Mouse (Mus musculus) liver, embryonic 11.5 days (tissue): ENCODE results near the gene Glra4. TPM values are rescaled to one million over a fixed set of nuclear protein-coding genes. Genes with fewer than 3 reads are reported as not detected.
A peak's percentile ranks its signal among the peaks of the same experiment; 100 is the strongest.
"Not testable (repeated sequence)": the region's sequence is repeated elsewhere in the genome, so short reads cannot be mapped to it uniquely, and the experiment has no call there.

ENCODE experiments used
- ATAC-seq: fragments of 200-750 bp; cut with Nextera tagmentation; replicated peaks from 2 replicates; pipeline ENCODE4 v1.8.0; 2017; ENCODE audit warnings: moderate number of reproducible peaks, mild to moderate bottlenecking, moderate TSS enrichment, moderate library complexity; ENCODE audit not compliant: low FRiP score
- DNase-seq: peaks from one replicate; pipeline ENCODE4 v3.0.0-alpha.2; 2017; ENCODE audit warnings: low spot score
- H3K27ac ChIP-seq: fragments of 300-500 bp; sonication (generic); 2 replicates; pipeline ENCODE4 v1.5.1; 2014; ENCODE audit warnings: mild to moderate bottlenecking, low read depth, low read length, control low read depth
- H3K27me3 ChIP-seq: fragments of 300-500 bp; sonication (generic); replicated peaks from 2 replicates; pipeline ENCODE4 v1.6.1; 2014; ENCODE audit warnings: low read length, mixed read lengths; ENCODE audit not compliant: control insufficient read depth, insufficient read depth
- H3K36me3 ChIP-seq: fragments of 300-500 bp; sonication (generic); 2 replicates; pipeline ENCODE4 v1.6.1; 2014; ENCODE audit warnings: mild to moderate bottlenecking, low read length, moderate library complexity, mixed read lengths; ENCODE audit not compliant: control insufficient read depth, insufficient read depth
- H3K4me1 ChIP-seq: fragments of 300-500 bp; sonication (generic); replicated peaks from 2 replicates; pipeline ENCODE4 v1.6.1; 2014; ENCODE audit warnings: low read length, mixed read lengths; ENCODE audit not compliant: control insufficient read depth, insufficient read depth
- H3K4me2 ChIP-seq: fragments of 300-500 bp; sonication (generic); 2 replicates; pipeline ENCODE4 v1.6.1; 2014; ENCODE audit warnings: mild to moderate bottlenecking, control low read depth, moderate library complexity
- H3K4me3 ChIP-seq: fragments of 300-500 bp; sonication (generic); 2 replicates; pipeline ENCODE4 v1.5.1; 2014; ENCODE audit warnings: low read depth, low read length, control low read depth
- H3K9ac ChIP-seq: fragments of 300-500 bp; sonication (generic); 2 replicates; pipeline ENCODE4 v1.6.1; 2014; ENCODE audit warnings: low read depth, low read length, control low read depth
- H3K9me3 ChIP-seq: fragments of 300-500 bp; sonication (generic); 2 replicates; pipeline ENCODE4 v1.6.1; 2016; ENCODE audit warnings: low read length, inconsistent platforms, mixed read lengths; ENCODE audit not compliant: control insufficient read depth
- WGBS: fragments of 180-500 bp; shearing (Covaris S2); extraction: QIAGEN DNeasy Blood & Tissue Kit; methylation state at CpG from one replicate; pipeline ENCODE4 v1.1.7; 2014; 5-methylcytosine and 5-hydroxymethylcytosine counted together
- polyA plus RNA-seq: library from polyadenylated mRNA; unstranded; fragments of >200 nt; fragmentation: Nextera tagmentation; extraction: Ambion mirVana; gene quantifications from 2 replicates; pipeline ENCODE4 v1.2.1, GENCODE M21; 2014

Gene Glra4
- polyA plus RNA-seq, 1 experiment from 2014 or later = 0.15 TPM

- WGBS = 20% methylated on average over 10 of the region's 10 CpGs
- Histone ChIP-seq H3K27ac (peak overlapping the region; percentile 79), H3K27me3 (no peaks in the 10 kb centered on the region), H3K36me3 (no peaks in the 10 kb centered on the region), H3K9me3 (no peaks in the 10 kb centered on the region), H3K4me1 (0 out of 2 replicates have a peak, but pooled peaks cover 2% of the 10 kb centered on the region), H3K9ac (peak overlapping the region; percentile 63), H3K4me2 (peak overlapping the region; percentile 67), H3K4me3 (peak overlapping the region; percentile 46)
- DNase-seq (no peak), ATAC-seq (no peak)
These were observed 37.7 kb downstream of the Glra4 start for GRCm38 (mm10) chrX:136742241-136742640.

DNA sequence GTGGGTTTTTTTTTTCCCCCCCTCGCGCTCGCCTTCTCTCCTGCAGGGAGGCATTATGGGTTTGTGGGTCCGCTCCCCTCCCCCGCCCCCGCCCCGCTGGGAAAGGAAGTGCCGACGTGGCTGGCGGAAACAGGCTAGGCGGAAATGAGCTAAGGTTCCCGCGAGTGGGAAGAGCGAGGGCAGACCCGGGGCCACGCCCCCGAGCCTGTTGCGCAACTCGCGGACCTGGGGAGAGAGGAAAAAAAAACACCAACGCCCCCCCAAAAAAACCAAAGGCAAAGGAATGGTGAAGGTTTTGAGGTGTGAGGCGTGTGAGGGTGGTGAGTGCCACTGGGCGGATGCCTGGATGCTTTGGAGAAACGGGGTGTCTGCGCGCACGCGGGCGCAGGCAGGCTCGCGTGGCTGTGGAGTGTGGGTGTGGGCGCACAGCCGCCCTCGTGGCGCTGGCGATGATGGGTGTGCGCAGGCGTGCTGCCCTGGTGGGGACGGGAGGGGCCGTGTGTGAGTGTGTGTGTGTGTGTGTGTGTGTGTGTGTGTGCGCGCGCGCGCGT is 38.2 kb downstream of the Glra4 start:
- ATAC-seq (peak; percentile 79), DNase-seq (peak; percentile 81)
- Histone ChIP-seq H3K9ac (peak overlapping the region; percentile 63), H3K4me2 (peak overlapping the region; percentile 67), H3K27me3 (no peaks in the 10 kb centered on the region), H3K4me3 (peak overlapping the region; percentile 46), H3K36me3 (no peaks in the 10 kb centered on the region), H3K27ac (peak overlapping the region; percentile 79), H3K4me1 (0 out of 2 replicates have a peak, but pooled peaks cover 2% of the 10 kb centered on the region), H3K9me3 (no peaks in the 10 kb centered on the region)
- 18% methylated on average over 44 of the region's 46 CpGs for WGBS

DNA sequence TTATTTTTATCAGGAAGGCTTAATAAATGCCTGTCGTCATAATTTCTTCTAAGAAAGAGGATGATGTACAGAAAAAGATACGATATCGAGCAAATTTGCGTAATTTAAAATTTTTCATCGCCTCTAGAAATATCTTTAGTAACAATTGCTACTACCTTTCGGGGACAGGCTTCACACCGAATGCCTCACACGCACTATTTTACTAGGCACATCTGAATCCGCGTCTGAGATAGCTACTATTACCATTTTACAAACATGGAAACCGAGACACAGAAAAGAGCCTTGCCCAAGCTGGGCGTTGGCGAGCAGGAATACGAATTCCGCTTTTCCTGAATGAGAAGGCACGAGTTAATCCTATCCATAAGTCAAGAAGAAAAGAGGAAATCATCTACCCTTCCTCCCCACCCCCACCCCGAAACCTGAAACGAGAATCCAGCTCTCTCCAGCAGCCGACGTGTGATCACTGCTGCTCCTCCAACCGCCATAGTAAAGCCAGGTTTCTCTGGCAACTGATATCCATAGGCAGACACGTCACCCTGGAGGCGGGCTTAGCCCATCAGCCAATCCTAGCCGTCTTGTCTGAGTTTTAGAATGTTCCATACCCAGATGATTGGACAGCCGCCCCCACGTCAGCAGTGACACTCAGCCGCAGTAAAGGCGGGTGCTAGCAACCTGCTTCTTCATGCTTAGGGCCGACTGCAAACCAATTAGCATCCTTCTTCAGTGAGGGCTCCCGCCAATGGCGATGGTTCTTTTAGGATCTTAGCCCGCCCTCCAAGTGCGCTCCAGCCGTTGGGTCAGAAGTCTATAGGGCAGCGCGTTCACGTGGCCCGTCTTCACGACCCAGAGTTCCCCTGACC is 38.9 kb downstream of the Glra4 start:
- peak overlapping the region; percentile 79 for H3K27ac ChIP-seq
- 20% methylated on average over 39 of the region's 39 CpGs for WGBS

GRCm38 (mm10) chrX:136740087-136740790 is 39.7 kb downstream of the Glra4 start:
- H3K9me3 ChIP-seq = no peaks in the 10 kb centered on the region
- ATAC-seq = no peak
- H3K4me2 ChIP-seq = peak overlapping the region; percentile 68
- no peaks in the 10 kb centered on the region for H3K27me3 ChIP-seq
- 0 out of 2 replicates have a peak, but pooled peaks cover 2% of the 10 kb centered on the region for H3K4me1 ChIP-seq
- no peaks in the 10 kb centered on the region for H3K36me3 ChIP-seq
- peak overlapping the region; percentile 60 for H3K4me3 ChIP-seq
- WGBS = 22% methylated on average over 15 of the region's 15 CpGs
- peak overlapping the region; percentile 59; the same call in 1 of the 2 replicates for H3K27ac ChIP-seq
- peak overlapping the region; percentile 68 for H3K9ac ChIP-seq
- DNase-seq = no peak

More for the DNA sequence above, 38.9 kb downstream of the Glra4 start:
- DNase-seq (peak; percentile 75), ATAC-seq (peak; percentile 95)
- Histone ChIP-seq H3K9me3 (no peaks in the 10 kb centered on the region), H3K4me3 (peak overlapping the region; percentile 60), H3K9ac (peak overlapping the region; percentile 68), H3K4me1 (0 out of 2 replicates have a peak, but pooled peaks cover 2% of the 10 kb centered on the region), H3K27me3 (no peaks in the 10 kb centered on the region), H3K36me3 (no peaks in the 10 kb centered on the region), H3K4me2 (peak overlapping the region; percentile 67; the same call in 1 of the 2 replicates)

GRCm38 (mm10) chrX:136732016-136732415 is 47.9 kb downstream of the Glra4 start:
- no peaks in the 10 kb centered on the region for H3K9me3 ChIP-seq
- DNase-seq (no peak), ATAC-seq (no peak)
- H3K27ac ChIP-seq = no peak overlapping the region
- 82% methylated on average over 4 of the region's 4 CpGs for WGBS
- H3K4me3 ChIP-seq = no peak overlapping the region
- H3K9ac ChIP-seq = no peak overlapping the region
- no peaks in the 10 kb centered on the region for H3K27me3 ChIP-seq
- H3K4me2 ChIP-seq = no peak overlapping the region
- H3K4me1 ChIP-seq = no peaks in the 10 kb centered on the region
- H3K36me3 ChIP-seq = no peaks in the 10 kb centered on the region

- H3K4me3 ChIP-seq, H3K9me3 ChIP-seq, H3K36me3 ChIP-seq, H3K27ac ChIP-seq, ATAC-seq, H3K9ac ChIP-seq, H3K4me1 ChIP-seq, DNase-seq, H3K4me2 ChIP-seq, H3K27me3 ChIP-seq: not testable (repeated sequence)
- 72% methylated on average over 2 of the region's 3 CpGs for WGBS
These were observed 65.0 kb downstream of the Glra4 start for GRCm38 (mm10) chrX:136714742-136715474.

GRCm38 (mm10) chrX:136708782-136709181 is 71.2 kb downstream of the Glra4 start:
- H3K27ac ChIP-seq = no peak overlapping the region

GRCm38 (mm10) chrX:136708168-136708681 is 71.7 kb downstream of the Glra4 start:
- Histone ChIP-seq H3K9me3 (no peaks in the 10 kb centered on the region), H3K4me2 (peak overlapping the region; percentile 60), H3K9ac (peak overlapping the region; percentile 21), H3K27me3 (no peaks in the 10 kb centered on the region), H3K4me1 (no peaks in the 10 kb centered on the region), H3K4me3 (peak overlapping the region; percentile 47), H3K27ac (no peak overlapping the region), H3K36me3 (no peaks in the 10 kb centered on the region)
- ATAC-seq = peak; percentile 60
- 14% methylated on average over 15 of the region's 18 CpGs for WGBS
- peak; percentile 36 for DNase-seq

More at GRCm38 (mm10) chrX:136708782-136709181, 71.2 kb downstream of the Glra4 start:
- no peak for DNase-seq
- WGBS = 23% methylated on average over 14 of the region's 14 CpGs
- Histone ChIP-seq H3K27me3 (no peaks in the 10 kb centered on the region), H3K4me3 (peak overlapping the region; percentile 47), H3K9me3 (no peaks in the 10 kb centered on the region), H3K4me1 (no peaks in the 10 kb centered on the region), H3K36me3 (no peaks in the 10 kb centered on the region), H3K4me2 (peak overlapping the region; percentile 60), H3K9ac (peak overlapping the region; percentile 21)
- ATAC-seq = no peak
